Mouse (Mus musculus): ENCODE data around the gene Plch2. TPM values are rescaled to one million over a fixed set of nuclear protein-coding genes. Genes with fewer than 3 reads are reported as not detected.

Gene Plch2
- total RNA-seq, 2 experiments from 2014 or later = 0.30 to 0.43 TPM

Other genes with a start within 250 kb of the Plch2 start
- under 1 TPM in 1 of 2 experiments, not detected in 1; 0.16 TPM for gene Ttc34, start 219.3 kb downstream of the Plch2 start, total RNA-seq (2021)
- gene Mmel1, start 187.2 kb downstream of the Plch2 start, total RNA-seq (2021) = 1 to 10 TPM in 1 of 2 experiments, under 1 TPM in 1; 0.26 to 4.1 TPM
- 100 to 1,000 TPM in 1 of 2 experiments, 10 to 100 TPM in 1; 42.9 to 150 TPM for gene Fam213b, start 157.6 kb downstream of the Plch2 start, total RNA-seq (2021)
- 1 to 10 TPM; 6.7 to 7.2 TPM for gene Tnfrsf14, start 128.2 kb downstream of the Plch2 start, total RNA-seq (2021)
- not detected for gene Hes5, start 95.9 kb downstream of the Plch2 start, total RNA-seq (2021)
- gene Pank4, start 92.7 kb downstream of the Plch2 start, total RNA-seq (2021) = 10 to 100 TPM; 24.1 to 35.9 TPM
- gene Pex10, start 10.2 kb upstream of the Plch2 start, total RNA-seq (2021) = 10 to 100 TPM; 20.6 to 24.2 TPM
- gene Rer1, start 29.6 kb upstream of the Plch2 start, total RNA-seq (2021) = 100 to 1,000 TPM; 106 to 114 TPM
- 1 to 10 TPM; 7.7 to 7.9 TPM for gene Morn1, start 29.8 kb upstream of the Plch2 start, total RNA-seq (2021)
- gene Ski, start 165.8 kb upstream of the Plch2 start, total RNA-seq (2021) = 10 to 100 TPM; 55.5 to 88.7 TPM
- 10 to 100 TPM; 49.6 to 51.8 TPM for gene Faap20, start 193.0 kb upstream of the Plch2 start, total RNA-seq (2021)

Measured in adrenal gland, postnatal 36 days (tissue).